Mouse (Mus musculus) liver, embryonic 13.5 days (tissue): ENCODE measurements around the gene Tmem150c. TPM values are rescaled to one million over a fixed set of nuclear protein-coding genes. Genes with fewer than 3 reads are reported as not detected.
A peak's percentile ranks its signal among the peaks of the same experiment; 100 is the strongest.

Experiments
- ATAC-seq: fragments of 200-750 bp; cut with Nextera tagmentation; 2 replicates; pipeline ENCODE4 v1.8.0; 2017; ENCODE audit warnings: low read depth, mild to moderate bottlenecking, moderate number of reproducible peaks, moderate library complexity
- DNase-seq: peaks from one replicate; pipeline ENCODE4 v3.0.0; 2022
- H3K27ac ChIP-seq: fragments of 300-500 bp; sonication (generic); 2 replicates; pipeline ENCODE4 v1.5.1; 2015; ENCODE audit warnings: moderate library complexity, mild to moderate bottlenecking, inconsistent platforms
- H3K27me3 ChIP-seq: fragments of 300-500 bp; sonication (generic); 2 replicates; pipeline ENCODE4 v1.6.1; 2015; ENCODE audit warnings: mild to moderate bottlenecking, inconsistent platforms
- H3K36me3 ChIP-seq: fragments of 300-500 bp; sonication (generic); 2 replicates; pipeline ENCODE4 v1.6.1; 2015; ENCODE audit warnings: mild to moderate bottlenecking, inconsistent platforms
- H3K4me1 ChIP-seq: fragments of 300-500 bp; sonication (generic); replicated peaks from 2 replicates; pipeline ENCODE4 v1.6.1; 2015; ENCODE audit warnings: inconsistent platforms
- H3K4me2 ChIP-seq: fragments of 300-500 bp; sonication (generic); 2 replicates; pipeline ENCODE4 v1.6.1; 2015; ENCODE audit warnings: inconsistent platforms, mild to moderate bottlenecking, moderate library complexity
- H3K4me3 ChIP-seq: fragments of 300-500 bp; sonication (generic); replicated peaks from 2 replicates; pipeline ENCODE4 v1.5.1; 2015; ENCODE audit warnings: mild to moderate bottlenecking, inconsistent platforms
- H3K9ac ChIP-seq: fragments of 300-500 bp; sonication (generic); 2 replicates; pipeline ENCODE4 v1.6.1; 2015; ENCODE audit warnings: mild to moderate bottlenecking, inconsistent platforms
- H3K9me3 ChIP-seq: fragments of 300-500 bp; sonication (generic); replicated peaks from 2 replicates; pipeline ENCODE4 v1.6.1; 2016; ENCODE audit warnings: inconsistent platforms
- WGBS: fragments of 180-500 bp; shearing (Covaris S2); methylation state at CpG from one replicate; pipeline ENCODE4 v1.1.7; 2015; ENCODE audit not compliant: insufficient replicate concordance; 5-methylcytosine and 5-hydroxymethylcytosine counted together
- polyA plus RNA-seq: library from polyadenylated mRNA; unstranded; fragments of >200 nt; fragmentation: Nextera tagmentation; extraction: Ambion mirVana; gene quantifications from 2 replicates; pipeline ENCODE4 v1.2.1, GENCODE M21; 2015

Tmem150c gene
- polyA plus RNA-seq, 1 experiment from 2014 or later = 0.83 TPM

DNA sequence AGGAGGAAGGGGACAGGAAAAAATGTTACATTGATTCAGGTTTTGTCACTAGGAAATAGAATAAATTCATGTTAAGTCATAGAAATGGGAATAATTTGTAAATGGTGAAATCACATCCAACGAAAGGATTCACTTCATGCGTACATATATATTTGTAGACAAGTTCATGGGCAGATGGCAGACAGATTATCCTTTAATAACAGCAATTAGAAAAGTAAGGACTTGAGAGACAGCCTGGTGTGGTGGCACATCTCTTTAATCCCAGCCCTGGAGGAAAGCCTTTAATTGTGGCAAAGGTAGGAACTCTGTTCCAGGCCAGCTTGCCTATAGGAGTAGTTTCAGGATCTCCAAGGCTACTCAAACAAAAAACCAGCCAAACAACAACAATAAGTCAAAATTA lies 90.1 kb downstream of the Tmem150c start:
- Histone ChIP-seq H3K9me3 (no peaks in the 10 kb centered on the region), H3K36me3 (peaks cover 45% of the 10 kb centered on the region), H3K4me2 (no peak overlapping the region), H3K4me3 (no peak overlapping the region), H3K9ac (no peak overlapping the region), H3K27me3 (no peaks in the 10 kb centered on the region), H3K4me1 (no peaks in the 10 kb centered on the region), H3K27ac (no peak overlapping the region)
- WGBS = 85% methylated on average over 2 of the region's 2 CpGs
- no peak for DNase-seq
- ATAC-seq = no peak

DNA sequence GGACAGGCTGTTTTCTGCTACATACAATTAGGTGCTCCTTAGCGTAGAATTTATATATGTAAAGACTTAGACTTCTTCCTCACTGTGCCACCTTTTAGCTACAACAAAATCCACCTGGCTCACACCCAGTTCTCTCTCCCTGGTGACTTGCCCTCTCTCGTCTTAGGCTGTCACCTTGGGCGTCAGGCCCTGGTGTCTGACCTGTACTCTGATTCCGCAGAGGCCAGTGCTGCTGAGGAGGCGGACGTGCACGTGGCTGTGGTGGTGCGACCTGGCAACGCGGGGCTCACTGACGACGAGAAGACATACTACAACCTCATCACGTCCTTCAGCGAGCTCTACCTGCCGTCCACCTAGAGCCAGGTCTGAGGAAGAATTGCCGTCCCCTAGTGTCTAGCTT lies 92.0 kb downstream of the Tmem150c start:
- Histone ChIP-seq H3K27me3 (no peaks in the 10 kb centered on the region), H3K9me3 (no peaks in the 10 kb centered on the region), H3K36me3 (peaks cover 49% of the 10 kb centered on the region), H3K4me3 (no peak overlapping the region), H3K4me2 (no peak overlapping the region), H3K9ac (no peak overlapping the region), H3K4me1 (no peaks in the 10 kb centered on the region), H3K27ac (no peak overlapping the region)
- ATAC-seq (no peak), DNase-seq (no peak)
- 84% methylated on average over 16 of the region's 16 CpGs for WGBS

DNA sequence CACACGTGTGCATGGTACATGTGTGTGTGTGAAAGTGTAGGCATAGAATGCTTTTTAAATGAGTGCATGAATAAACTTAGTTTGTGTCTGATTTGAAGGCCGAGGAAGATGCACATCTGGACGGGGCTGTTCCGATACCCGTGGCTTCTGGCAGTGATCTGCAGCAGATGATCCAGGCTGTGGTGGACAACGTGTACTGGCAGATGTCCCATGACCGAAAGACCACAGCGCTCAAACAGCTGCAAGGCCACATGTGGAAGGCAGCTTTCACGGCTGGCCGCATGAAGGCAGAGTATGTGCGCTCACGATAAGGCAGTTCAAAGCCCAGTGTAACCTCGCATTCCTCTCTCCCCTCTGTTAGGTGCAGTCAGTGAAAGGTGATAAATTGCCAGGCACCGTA lies 98.7 kb downstream of the Tmem150c start:
- no peak overlapping the region for H3K4me3 ChIP-seq
- peaks cover 6% of the 10 kb centered on the region for H3K4me1 ChIP-seq
- 87% methylated on average over 14 of the region's 14 CpGs for WGBS
- peaks cover 63% of the 10 kb centered on the region for H3K36me3 ChIP-seq
- no peaks in the 10 kb centered on the region for H3K27me3 ChIP-seq
- no peak overlapping the region for H3K4me2 ChIP-seq
- DNase-seq (no peak), ATAC-seq (no peak)
- H3K9me3 ChIP-seq = no peaks in the 10 kb centered on the region
- no peak overlapping the region for H3K27ac ChIP-seq
- no peak overlapping the region for H3K9ac ChIP-seq

DNA sequence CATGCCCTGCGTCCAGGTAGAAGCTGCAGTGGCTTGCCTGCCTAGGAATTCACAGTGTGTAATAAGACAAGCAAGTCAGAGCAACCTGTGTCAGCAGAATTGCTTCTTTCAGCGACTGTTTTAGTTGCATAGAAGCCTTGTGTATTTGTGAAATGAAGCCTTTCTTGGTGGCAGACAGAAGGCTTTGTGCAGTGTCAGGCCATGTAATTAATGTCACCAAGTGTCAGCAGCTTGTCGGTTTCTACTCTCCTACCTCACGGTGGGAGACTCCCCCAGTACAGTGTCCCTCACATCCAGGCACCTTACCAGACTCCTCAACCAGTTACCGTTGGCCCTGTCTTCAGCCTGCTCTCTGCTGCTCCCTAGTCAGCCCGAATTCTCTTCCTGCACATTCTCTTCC lies 100.3 kb downstream of the Tmem150c start:
- H3K4me1 ChIP-seq = peaks cover 22% of the 10 kb centered on the region
- H3K4me3 ChIP-seq = no peak overlapping the region
- H3K4me2 ChIP-seq = no peak overlapping the region
- ATAC-seq (no peak), DNase-seq (no peak)
- H3K9ac ChIP-seq = no peak overlapping the region
- H3K27me3 ChIP-seq = no peaks in the 10 kb centered on the region
- no peak overlapping the region for H3K27ac ChIP-seq
- H3K9me3 ChIP-seq = no peaks in the 10 kb centered on the region
- WGBS = 74% methylated on average over 6 of the region's 6 CpGs
- H3K36me3 ChIP-seq = peaks cover 50% of the 10 kb centered on the region

DNA sequence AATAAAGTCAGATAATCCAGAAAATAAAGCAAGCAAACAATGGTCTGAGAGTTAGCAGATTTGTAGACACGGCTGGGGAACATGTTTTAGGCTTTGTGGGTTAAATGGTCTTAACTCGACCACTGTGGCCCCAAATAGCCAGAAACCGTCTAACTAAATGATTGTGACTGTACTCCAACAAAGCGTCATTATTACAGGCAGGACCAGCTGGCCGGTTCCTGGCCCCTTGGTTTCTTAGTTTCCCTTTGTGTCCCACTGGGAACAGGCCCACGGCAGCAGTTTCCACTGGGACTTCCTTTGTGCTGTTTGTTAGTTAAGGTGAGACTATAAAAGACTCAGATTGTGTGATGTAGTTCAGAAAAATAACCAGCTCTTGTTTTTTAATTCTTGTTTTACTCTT lies 100.9 kb downstream of the Tmem150c start:
- ATAC-seq = no peak
- Histone ChIP-seq H3K9me3 (no peaks in the 10 kb centered on the region), H3K4me3 (no peak overlapping the region), H3K9ac (no peak overlapping the region), H3K4me1 (peaks cover 26% of the 10 kb centered on the region), H3K27me3 (no peaks in the 10 kb centered on the region), H3K27ac (no peak overlapping the region), H3K36me3 (peaks cover 44% of the 10 kb centered on the region), H3K4me2 (no peak overlapping the region)
- 88% methylated on average over 6 of the region's 6 CpGs for WGBS
- DNase-seq = no peak

DNA sequence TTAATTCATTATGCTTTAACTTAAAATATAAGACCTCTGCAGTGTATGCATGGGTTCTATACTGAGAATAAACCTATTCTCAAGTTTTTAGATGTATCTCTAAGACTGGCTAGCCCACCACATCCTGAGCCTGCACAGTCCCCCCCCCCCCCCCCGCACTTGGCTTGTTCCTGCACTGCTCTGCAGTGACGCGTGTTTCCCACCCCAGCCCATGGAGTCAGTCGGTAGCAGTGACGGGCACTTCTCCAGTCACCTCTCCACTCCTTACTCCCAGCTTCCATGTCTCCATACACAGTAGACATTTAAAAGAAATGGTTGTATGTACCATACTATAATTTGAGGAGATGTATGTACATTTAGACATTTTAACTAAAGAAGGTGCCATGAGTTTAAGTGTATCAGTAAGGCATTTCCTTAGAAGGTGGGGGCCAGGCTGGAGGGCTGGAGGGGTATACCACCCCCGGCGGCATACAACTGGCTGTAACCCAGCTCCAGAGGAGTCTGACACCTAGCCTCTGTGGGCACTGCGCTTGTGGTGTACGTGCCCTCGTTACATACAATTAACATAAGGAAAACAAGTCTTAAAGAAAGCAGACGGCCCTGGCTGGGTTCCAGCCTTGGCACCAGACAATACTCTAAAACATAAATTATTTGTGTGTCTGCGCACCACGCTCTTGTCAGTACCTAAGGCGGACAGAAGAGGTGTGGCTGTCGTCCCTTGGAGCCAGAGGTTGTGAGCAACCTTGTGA lies 102.0 kb downstream of the Tmem150c start:
- Histone ChIP-seq H3K9me3 (no peaks in the 10 kb centered on the region), H3K27ac (no peak overlapping the region), H3K4me3 (no peak overlapping the region), H3K27me3 (no peaks in the 10 kb centered on the region), H3K4me1 (peaks cover 33% of the 10 kb centered on the region), H3K4me2 (no peak overlapping the region), H3K36me3 (peaks cover 43% of the 10 kb centered on the region), H3K9ac (no peak overlapping the region)
- no peak for DNase-seq
- 83% methylated on average over 14 of the region's 15 CpGs for WGBS
- ATAC-seq = no peak

DNA sequence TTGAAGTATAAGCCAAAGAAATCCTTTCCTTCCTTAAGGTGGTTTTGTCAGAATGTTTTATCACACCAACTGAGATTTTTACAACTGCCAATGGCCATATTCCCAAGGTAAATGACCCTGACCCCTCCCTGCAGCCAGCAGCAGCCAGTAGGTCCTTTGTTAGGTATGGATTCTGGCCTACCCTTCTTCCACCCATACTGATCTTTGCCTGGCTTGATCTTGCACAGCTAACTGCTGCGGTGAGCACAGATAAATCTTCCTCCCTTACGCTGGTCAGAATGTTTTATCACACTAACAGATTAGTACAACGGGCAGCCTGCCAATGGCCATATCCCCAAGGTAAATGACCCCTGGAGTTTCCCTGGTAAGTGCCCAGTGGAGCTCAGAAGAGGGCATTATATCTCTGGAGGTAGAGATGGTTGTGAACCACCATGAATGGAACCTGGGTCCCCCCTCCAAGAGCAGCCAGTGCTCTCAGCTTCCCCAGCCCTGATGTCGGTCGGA lies 103.7 kb downstream of the Tmem150c start:
- H3K4me3 ChIP-seq = no peak overlapping the region
- no peaks in the 10 kb centered on the region for H3K27me3 ChIP-seq
- WGBS = 40% methylated on average over 5 of the region's 5 CpGs
- peaks cover 41% of the 10 kb centered on the region for H3K36me3 ChIP-seq
- no peak overlapping the region; the same call in 1 of the 2 replicates for H3K9ac ChIP-seq
- no peak overlapping the region for H3K27ac ChIP-seq
- peaks cover 34% of the 10 kb centered on the region for H3K4me1 ChIP-seq
- DNase-seq (no peak), ATAC-seq (no peak)
- no peaks in the 10 kb centered on the region for H3K9me3 ChIP-seq
- H3K4me2 ChIP-seq = no peak overlapping the region; the same call in 1 of the 2 replicates

DNA sequence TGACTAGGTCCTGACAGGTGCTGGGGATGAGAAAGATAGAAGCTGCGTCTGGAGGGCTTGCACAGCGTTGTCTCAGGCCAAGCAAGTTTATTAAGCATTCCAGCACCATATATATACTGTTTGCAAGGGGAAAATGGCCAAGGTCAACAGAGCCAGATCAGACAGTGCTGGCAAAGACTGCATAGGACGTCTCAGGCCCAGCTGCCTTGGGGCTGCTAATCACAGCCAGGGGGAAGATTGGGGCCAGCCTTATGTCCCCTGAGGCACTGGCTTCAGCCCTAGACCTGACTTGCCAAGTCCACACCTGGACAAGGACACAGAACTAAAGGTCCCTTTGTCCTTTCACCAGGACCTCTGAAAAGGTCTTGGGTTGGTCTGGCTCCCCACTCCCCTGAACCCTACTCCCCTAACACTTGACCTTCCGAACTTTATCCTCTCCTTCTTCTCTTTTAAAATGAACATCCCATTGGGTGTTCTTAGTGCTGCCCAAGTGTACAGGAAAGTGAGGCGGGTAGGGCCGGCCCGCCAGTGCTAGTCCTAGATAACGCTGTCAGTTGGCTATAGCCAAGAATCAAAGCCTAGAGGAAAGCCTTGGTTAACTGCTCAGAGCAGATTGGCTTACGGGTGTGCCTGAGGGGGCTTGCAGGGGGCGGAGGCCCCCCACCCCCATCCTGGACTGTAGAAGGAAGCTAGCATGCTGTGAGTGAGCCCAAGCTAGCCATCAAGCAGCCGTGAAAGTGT lies 104.6 kb downstream of the Tmem150c start:
- 22% methylated on average over 11 of the region's 11 CpGs for WGBS
- peaks cover 34% of the 10 kb centered on the region for H3K4me1 ChIP-seq
- H3K27ac ChIP-seq = peak overlapping the region; percentile 41

DNA sequence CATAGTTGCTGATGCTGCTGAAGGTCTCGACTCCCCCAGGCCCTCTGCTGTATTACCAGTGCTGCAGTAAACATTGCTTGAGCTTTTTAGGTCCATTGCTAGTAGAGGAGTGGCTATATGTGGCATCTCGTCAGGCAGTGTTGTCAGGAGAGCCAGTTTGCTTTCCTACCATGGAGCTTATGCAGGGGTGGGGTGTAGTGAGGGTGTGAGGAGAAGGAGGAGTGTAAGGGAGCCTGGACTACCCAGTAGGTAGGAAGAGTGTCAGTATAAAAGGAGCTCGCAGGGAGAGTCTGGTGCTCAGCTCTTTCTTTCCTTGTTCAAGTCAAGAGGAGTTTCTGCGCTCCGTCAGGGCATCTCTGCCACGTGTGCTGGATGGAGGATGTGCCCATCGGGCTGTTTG lies 106.9 kb downstream of the Tmem150c start:
- no peaks in the 10 kb centered on the region for H3K9me3 ChIP-seq
- WGBS = 80% methylated on average over 7 of the region's 7 CpGs
- no peak overlapping the region for H3K9ac ChIP-seq
- ATAC-seq (no peak), DNase-seq (no peak)
- no peaks in the 10 kb centered on the region for H3K27me3 ChIP-seq
- H3K27ac ChIP-seq = no peak overlapping the region
- H3K36me3 ChIP-seq = peaks cover 30% of the 10 kb centered on the region
- peaks cover 53% of the 10 kb centered on the region for H3K4me1 ChIP-seq
- no peak overlapping the region for H3K4me3 ChIP-seq
- H3K4me2 ChIP-seq = no peak overlapping the region

More for the DNA sequence above, 104.6 kb downstream of the Tmem150c start:
- Histone ChIP-seq H3K36me3 (peaks cover 39% of the 10 kb centered on the region), H3K9ac (no peak overlapping the region), H3K27me3 (no peaks in the 10 kb centered on the region), H3K4me2 (peak overlapping the region; percentile 33), H3K4me3 (no peak overlapping the region), H3K9me3 (no peaks in the 10 kb centered on the region)
- DNase-seq = peak; percentile 36
- ATAC-seq = peak; percentile 85

DNA sequence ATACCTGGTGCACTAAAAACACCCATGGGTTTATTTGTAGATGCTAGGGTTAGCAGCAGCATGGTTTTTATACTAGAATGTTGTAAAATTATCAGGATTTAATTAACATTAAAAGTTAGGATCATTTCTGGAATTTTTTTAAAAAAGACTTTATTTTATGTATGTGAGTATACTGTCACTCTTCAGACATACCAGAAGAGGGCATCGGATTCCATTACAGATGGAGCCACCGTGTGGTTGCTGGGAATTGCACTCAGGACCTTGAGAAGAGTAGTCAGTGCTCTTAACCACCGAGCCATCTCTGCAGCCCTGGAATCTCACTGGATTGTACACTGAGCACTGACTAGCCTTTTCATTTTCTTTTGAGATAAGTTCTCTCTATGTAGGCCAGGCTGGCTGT lies 109.7 kb downstream of the Tmem150c start:
- ATAC-seq (no peak), DNase-seq (no peak)
- Histone ChIP-seq H3K9me3 (no peaks in the 10 kb centered on the region), H3K36me3 (peaks cover 30% of the 10 kb centered on the region), H3K27me3 (no peaks in the 10 kb centered on the region), H3K4me2 (no peak overlapping the region), H3K9ac (no peak overlapping the region), H3K4me1 (peaks cover 57% of the 10 kb centered on the region), H3K4me3 (no peak overlapping the region), H3K27ac (no peak overlapping the region)
- WGBS = 73% methylated on average over 3 of the region's 3 CpGs

DNA sequence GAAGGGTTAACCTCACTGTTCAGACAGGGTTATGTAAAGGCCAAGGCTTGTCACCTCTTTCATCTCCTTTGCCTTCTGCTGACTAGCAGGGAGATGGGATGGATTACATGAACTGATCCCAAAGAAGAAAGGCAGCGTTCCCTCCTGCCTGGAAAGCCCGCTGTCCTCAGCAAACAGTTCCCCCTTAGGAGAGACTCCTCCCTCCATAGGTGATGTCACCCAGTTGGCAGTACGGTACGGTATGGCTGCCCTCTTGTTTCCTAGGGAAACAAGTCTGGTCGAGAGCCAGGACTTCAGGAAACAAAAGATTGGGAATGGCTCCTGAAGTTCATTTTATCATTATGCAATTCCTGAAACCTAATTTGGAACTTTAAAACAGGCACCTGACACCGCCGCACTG lies 111.7 kb downstream of the Tmem150c start:
- Histone ChIP-seq H3K27ac (no peak overlapping the region), H3K27me3 (no peaks in the 10 kb centered on the region), H3K4me1 (peaks cover 60% of the 10 kb centered on the region), H3K36me3 (peaks cover 26% of the 10 kb centered on the region), H3K9me3 (no peaks in the 10 kb centered on the region), H3K4me2 (no peak overlapping the region), H3K4me3 (no peak overlapping the region), H3K9ac (no peak overlapping the region)
- DNase-seq = no peak
- 80% methylated on average over 7 of the region's 7 CpGs for WGBS
- no peak for ATAC-seq
